Mouse (Mus musculus) left cerebral cortex, postnatal 25 days (tissue): ENCODE results near the gene Phtf1. TPM values are rescaled to one million over a fixed set of nuclear protein-coding genes. Genes with fewer than 3 reads are reported as not detected.
A peak's percentile ranks its signal among the peaks of the same experiment; 100 is the strongest.

Experiments used
- DNase-seq, 2 experiments: peaks; one replicate each; pipeline ENCODE4 v3.0.0; 2022; ENCODE audit warnings: low spot score in 2 of 2, mixed read lengths in 1 of 2
- intact Hi-C: fragments of 180-260 bp; cut with DNase I; formaldehyde crosslinking; loops from one replicate; pipeline ENCODE4 v1.15.1; 2025
- total RNA-seq, 2 experiments: library from RNA; stranded (reverse); gene quantifications; 2 replicates each; pipeline ENCODE4 v1.2.3; 2021

Phtf1 gene
- 10 to 100 TPM; 46.7 to 50.6 TPM for total RNA-seq

DNA sequence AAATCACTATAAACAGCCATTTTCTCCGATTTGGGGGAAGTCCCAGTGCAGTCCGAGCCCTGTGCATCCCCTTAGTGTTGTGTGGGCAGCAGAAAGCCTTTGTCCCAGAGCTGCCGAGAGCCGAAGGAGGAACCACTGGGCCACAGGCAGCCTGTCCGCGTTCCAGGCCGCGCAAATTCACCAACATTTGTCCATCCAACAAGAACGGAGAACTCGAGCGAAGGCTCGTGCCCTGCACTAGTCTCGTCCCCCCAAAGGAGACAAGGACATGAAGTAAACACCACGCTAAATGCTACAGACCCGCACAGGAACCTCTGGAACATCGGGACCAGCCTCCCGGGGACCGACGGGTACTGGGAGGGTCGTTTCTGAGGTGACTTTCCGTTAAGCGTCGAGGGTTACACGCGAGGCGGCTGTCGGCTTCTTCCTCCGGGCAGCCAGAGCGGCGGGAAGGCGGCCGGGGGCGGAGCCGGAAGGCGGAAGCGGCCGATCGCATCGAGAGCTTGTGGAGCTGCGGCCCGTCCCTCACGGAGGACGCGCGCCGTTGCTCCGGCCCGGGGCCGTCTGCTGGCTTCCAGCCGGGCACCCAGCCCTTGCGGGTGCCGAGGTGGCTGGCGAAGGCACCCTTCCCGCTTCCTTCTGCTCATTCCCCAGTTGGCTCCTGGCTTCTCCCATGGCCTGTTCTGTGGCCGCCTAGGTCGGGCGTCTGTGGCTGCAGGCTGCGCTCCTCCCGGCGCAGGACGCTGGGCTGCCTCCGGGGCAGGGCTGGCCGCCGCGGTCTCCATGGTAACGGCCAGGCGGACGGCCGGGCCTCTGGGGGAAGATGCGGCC is at the start of gene Phtf1:
Gene Phtf1 (plus strand): TSS at position 250 of the 831 bp plus-strand sequence.
- DNase-seq, result peak; percentile 88
- intact Hi-C loops, result loop anchor here (1.0 kb wide), 1 partner anchor 54 kb away; the partner anchor contains the start of gene Rsbn1

DNA sequence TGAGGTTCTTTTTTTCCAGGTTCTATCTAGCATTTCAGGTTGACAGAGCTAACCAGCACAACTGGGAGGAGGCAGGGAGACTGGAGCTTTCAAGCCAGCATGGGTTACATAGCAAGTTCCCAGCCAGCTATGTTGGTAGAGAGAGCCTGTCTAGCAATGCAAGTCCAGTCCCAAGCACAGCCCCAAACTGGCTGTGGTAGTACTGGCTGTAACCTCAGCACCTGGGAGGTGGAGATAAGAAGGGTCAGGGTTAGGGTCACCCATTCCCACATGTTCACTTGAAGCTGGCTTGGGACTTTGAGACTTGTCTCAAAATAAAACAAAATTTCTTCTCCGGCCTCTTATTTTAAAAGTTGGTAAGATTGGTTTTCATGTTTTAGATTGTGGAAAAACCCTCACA is 47.8 kb upstream of the Phtf1 start:
- DNase-seq, result no peak
- intact Hi-C loops, result no loop called here

DNA sequence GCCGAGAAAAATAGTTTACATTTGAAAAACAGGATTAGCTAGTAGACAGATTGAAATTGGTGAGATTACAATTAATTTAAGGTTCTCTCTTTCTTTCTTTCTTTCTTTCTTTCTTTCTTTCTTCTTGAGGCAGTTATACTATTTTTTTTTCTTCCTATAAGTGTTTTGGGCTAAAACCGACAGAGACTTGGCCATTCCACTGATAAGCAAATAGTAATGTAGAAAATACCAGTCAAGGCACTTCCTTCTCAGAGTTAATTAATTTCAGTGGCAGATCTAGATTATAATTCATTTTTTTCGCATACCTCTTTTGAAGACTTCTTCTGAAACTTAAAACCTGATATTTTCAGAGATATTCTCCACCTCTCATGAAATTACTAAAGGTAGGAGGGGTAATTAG is 42.6 kb upstream of the Phtf1 start:
- intact Hi-C loops, result no loop called here
- DNase-seq, result no peak

DNA sequence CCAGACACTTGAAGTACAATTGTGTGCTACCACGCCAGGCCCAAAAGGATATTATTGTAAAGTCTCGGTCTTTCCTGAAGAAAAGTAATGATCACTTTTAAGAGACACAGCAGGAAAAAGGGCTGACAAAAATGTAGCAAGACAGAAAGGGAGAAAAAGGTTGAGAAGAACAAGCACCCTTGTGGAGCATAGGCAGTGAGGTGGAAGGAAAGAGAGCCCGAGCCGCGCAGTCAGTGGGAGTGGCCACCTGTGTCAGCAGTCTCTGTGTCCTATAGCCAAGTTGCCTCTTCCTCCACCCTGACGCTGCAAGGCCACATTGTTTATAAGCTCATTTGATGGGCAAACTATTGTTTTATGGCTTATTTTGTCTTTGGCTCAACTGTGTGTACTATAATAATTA is 40.4 kb upstream of the Phtf1 start:
- peak in 1 of 2 experiments; percentile 19 for DNase-seq
- intact Hi-C loops, result no loop called here

DNA sequence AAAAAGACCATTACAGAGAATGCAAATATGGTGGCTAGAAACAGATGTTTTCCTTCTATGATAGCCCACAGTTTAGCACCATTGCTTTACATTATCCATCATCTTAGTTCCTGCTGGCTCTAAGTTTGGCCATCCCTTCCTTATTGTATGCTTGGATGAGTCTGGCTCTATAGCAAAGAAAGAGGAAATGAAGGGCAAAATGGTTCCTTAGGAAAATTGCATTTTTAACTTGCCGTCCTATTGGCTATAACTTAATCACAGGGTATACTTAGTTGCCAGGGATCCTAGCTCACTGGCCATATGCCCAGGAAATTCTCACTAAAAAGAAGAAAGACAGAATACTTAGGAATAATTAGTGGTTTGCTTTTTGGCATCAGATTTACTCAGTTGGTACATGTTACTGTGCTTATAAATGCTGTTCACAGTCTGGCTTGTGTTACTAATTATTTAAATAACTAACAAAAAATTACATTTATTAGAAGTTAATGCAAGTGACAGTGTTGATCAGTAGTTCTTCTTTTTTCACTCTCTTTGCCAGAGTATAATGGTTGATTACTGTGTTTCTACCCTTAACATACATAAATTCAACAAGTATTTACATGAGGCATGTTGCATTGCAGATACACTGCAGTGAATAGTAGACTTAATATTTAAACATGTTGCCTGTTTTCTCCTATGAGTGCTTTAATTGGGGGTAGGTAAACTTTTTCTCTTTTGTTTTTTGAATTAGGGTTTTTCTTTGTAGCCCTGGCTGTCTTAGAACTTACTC is 22.9 kb upstream of the Phtf1 start:
- DNase-seq, result peak; percentile 30 to 74
- intact Hi-C loops, result no loop called here

DNA sequence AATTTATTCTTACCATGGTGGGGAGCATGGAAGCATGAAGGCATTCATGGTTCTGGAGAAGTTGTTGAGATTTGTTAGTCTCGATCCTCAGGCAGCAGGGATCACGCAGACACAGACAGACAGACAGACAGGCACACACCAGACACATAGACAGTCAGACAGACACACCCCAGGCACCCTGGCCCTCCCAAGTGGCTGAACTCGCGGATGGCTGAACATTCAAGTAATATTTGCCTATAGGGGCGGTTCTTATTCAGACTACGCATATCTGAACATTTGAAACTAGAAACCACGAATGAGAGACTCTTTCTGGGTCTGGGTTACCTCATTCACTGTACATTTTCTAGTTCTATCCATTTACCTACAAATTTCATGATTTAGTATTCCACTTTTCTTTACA is 19.2 kb upstream of the Phtf1 start:
- intact Hi-C loops, result no loop called here
- no peak for DNase-seq

DNA sequence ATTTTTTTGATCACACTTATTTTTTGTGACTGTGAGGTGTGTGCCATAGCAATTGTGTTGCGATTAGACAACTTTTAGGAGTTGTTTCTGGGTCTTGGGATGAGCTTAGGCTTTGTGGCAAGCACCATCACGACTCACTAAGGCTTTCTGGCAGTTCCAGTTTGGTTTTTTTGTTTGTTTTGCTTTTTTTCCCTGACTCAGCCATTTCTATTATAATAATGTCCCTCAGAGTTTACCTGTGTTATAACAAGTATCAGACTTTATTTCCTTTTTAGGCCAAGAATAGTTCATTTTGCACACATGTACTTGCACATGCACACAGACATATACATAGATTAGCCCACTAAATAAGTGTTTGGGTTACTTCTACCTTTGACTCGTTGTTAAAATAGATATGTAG is 7.3 kb upstream of the Phtf1 start:
- DNase-seq, result no peak
- intact Hi-C loops, result no loop called here

DNA sequence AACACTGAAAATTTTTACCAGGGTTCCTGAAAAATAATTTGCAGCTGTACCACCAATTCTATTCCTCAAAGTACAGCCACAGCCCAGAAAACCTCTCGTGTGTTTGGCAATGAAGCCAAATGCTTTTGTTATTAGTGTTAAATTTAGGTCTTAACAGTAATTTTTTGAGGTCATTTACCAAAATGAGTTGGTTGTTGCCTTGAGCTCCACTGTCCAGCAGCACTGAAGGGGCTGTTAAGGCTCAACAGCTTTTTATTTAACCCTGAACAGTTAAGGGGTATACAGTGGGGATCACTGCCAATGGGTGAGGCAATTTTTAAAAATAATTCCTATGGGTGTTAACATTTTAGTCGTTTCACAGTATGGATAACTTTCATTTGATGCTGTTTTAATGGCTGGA is 679 bp upstream of the Phtf1 start:
- intact Hi-C loops, result no loop called here
- DNase-seq, result no peak

DNA sequence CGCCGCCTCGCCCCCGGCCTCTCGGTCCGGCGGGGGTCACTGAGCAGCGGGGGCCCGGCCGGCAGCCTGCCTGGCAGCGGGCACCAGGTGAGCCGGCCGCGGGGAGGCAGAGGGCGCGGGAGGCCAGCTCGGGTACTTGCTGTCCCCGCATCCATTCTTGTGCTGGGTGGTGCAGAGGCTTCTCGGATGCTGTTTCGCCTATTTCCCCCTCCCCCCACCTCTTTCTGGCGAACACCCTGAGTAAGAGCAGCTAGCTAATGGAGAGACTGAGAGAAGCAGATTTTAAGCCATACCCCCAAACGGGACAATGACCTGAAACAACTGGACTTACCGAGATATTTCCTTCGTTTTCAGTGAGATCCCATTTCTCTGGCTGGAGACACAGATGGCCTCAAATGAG is 791 bp downstream of the Phtf1 start:
- peak in 1 of 2 experiments; percentile 74 for DNase-seq
- intact Hi-C loops, result loop anchor here (1.0 kb wide), 1 partner anchor 54 kb away; the partner anchor contains the start of gene Rsbn1

DNA sequence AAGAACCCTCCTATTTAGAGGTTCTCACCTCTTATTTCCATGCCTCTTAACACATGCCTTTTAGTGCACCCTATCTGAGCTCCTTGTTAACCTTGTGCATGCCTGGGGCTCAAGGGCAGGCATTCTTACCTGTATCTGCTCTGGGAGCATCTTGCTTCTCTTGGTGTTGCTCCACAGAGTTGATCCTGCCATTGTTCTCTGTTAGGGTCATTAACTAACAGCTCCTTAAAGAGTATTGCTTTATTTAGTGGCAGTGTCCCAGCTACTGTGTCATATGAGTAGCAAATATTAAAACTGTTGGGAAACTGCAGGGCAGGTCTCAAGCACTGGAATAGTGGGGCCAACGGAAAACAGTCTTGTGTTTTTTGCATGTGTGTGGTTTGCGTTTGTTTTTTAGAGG is 3.2 kb downstream of the Phtf1 start:
- DNase-seq, result no peak
- intact Hi-C loops, result no loop called here

DNA sequence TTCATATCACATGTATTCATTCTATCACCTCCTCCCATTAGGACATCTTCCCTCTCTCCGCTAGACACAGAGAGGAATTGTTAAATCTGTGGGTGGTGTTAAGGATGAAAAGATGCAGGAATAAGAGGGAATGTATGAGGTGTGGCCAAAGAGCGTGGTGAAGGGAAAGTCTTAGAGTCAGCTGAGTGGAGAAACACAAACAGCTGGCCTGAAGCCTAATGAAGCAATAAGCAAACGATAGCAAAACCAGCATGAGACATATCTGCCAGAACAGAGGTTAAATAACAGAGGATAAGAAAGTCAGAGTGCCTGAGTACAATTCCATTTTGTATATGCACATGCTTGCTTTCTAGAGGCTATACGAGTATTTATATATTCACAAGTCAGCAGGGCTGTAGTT is 16.6 kb downstream of the Phtf1 start:
- intact Hi-C loops, result no loop called here
- DNase-seq, result no peak

DNA sequence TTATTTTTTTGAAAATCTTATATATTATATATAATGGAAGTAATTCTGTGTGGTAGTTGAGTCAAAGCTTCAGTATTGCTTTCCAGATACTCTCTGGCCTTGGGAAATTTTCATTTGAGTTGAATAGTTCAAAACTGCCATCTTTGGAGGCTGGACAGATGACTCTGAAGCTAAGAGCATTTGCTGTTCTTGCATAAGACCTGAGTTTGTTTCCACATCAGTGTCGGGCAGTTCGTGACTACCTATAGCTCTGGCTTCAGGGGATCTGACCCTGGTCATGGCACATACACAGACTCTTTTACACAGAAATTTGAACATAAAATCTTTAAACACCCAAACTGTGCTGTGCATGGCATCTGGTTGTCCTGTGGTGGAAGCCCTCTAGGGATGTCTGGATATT is 17.3 kb downstream of the Phtf1 start:
- no peak for DNase-seq
- intact Hi-C loops, result no loop called here

DNA sequence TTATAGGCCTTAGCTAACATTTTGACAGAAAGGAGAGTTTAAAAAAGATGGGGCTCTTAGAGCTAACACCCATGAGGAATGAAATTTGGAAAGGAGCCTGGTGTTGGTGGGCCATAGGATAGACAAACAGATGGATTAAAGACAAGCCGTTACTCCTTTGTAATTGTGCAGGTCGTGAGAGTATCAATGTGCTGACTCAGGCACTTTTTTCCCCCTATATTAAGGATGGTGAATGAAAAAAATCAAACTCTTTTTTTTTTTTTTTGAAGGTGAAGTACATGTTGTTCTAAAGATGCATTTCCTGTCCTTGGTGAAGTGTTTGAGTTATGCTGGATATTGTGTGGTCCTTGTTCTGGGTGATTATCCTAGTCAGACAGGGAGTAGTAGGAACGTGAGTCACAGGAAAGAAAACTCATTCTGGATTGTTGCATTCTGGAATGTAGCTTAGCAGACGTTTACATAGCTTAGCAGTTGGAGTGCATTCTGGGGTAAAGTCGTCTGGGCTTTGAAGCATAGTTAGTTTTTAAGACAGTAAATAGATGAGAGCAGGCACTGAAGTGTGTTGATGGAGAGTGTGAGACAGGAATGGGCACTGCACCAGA is 20.0 kb downstream of the Phtf1 start:
- intact Hi-C loops, result no loop called here
- DNase-seq, result no peak

DNA sequence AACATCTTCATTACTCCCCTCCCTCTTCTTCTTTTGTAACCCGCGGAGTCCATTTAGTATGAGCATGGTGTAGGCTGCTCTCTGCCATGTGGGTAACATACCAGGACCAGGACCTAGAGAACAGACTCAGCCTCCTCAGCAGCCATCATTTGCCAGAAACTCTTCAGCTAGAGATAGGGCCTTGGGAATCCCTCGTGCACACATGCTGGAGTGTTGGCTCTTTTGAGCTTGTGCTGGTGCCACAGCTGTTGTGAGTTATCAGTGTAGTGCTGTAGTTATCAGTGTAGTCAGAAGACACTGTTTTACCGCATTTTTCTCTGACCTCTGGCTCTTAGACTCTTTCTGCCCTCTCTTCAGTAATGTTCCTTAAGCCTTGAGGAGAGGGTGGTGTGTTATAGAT is 21.4 kb downstream of the Phtf1 start:
- no peak for DNase-seq
- intact Hi-C loops, result no loop called here

DNA sequence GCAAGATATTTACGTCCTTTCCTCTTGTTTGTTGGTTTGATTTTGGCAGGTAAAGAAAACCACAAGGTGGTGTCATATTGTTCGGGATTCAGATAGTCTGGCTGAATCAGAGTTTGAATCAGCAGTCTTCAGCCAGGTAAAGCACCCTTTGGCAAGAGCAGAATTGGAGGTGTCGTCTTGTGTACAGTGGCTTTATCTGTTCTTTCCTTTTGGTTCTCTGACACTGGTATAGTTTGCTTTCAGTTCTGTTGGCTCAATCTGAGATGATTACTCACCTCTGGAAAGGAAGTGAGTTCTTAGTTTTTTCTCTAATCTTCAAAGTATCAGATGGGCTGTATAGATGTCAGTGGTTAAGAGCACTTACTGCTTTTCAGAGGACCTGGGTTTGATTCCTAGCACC is 23.4 kb downstream of the Phtf1 start:
- DNase-seq, result no peak
- intact Hi-C loops, result no loop called here

DNA sequence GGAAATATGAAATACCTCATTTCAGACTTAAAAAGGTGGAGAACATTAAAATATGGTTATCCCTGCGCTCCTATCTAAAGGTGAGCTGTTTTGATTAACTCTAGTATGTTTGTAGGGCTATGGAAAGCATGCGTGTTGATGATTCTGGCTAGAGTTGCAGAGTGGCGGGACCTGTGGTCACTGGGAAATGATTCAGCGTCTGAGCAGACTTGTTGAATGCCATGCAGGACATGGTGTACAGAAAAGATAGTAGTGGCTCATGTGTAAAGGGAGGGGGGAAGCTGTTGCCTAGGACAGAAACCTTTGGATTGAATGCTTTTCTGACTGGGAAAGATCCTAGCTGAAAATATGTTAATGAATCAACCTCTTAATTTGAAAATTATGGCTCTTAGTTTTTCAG is 30.8 kb downstream of the Phtf1 start:
- intact Hi-C loops, result no loop called here
- DNase-seq, result no peak

DNA sequence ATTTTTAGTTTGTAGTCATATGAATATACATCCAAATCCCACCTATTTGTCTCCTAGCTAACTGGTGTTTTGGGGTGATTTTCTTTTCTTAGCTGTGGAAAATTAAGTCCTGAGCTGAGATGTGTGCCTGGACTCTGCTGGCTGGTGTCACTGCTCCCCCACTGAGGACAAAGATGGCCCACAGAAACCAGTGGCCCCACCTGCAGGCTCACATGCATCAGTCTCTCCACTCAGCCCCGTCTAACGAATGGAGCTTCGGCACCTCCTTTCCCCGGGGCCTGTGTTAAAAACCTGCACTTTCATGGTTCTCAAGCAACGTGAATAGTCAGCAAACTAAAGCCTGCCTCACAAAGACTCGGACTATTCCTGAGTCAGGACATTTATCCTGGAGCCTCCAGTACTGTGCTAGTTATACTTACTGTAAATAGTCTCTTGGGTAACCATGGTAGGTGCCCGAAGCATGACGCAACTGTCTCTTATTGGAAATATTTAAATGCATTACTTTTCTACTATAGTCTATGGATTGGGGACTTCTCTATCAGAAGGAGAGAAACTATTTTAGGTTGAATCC is 39.1 kb downstream of the Phtf1 start:
- DNase-seq, result no peak
- intact Hi-C loops, result no loop called here

DNA sequence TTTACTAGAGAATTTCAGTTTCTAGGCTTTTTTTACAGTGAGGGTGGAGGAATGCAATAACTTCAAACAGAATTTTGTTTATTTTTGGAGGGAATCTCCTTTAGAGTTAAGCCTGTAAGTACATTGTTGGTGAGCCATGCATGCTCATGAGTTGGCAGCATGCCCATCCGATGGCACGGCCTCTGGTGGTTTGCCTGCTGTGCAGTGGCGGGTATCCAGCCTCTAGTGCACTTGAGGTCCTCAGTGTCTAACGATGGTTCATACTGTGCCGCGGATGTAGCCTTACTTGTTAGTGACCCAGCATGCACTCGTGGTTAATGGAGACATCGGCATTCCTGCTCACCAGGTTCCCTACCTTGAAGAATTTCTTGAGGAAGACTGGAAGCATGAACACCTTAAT is 39.6 kb downstream of the Phtf1 start:
- DNase-seq, result peak in 1 of 2 experiments; percentile 44
- intact Hi-C loops, result no loop called here

DNA sequence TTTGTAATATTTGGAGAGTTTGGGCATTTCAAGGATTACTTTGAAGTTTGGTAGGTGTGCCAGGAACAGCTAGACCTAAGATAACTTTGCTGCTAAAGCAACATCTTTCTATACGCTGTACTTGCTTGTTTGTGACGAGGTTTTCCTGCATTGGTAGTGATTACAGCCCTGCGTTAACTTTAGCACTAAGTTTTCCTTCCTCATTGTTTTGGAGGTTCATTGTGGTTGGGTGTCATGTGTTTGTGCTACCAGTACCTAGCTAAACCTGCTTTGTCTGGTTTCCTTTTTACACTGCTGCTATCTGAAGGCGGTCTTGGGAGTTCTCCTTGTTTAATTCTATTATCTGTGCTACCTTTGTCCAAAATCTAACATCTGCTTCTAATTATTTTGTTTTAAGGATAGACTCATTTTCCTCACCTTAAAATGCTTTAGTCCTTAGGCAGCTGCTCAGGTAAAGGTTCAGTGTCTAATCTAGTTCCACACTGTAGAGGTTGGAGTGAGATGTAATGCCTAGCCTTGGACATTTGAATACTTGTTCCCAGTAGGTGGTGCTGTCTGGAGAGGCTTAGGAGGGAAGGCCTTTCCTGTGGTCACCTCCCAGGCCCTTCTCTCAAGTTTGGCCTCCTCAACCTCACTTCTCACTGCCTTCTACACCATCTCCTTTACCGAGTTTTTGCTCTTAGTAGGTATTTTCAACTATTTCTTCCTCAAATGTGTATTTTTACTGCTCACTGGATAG is 42.2 kb downstream of the Phtf1 start:
- no peak for DNase-seq
- intact Hi-C loops, result no loop called here

DNA sequence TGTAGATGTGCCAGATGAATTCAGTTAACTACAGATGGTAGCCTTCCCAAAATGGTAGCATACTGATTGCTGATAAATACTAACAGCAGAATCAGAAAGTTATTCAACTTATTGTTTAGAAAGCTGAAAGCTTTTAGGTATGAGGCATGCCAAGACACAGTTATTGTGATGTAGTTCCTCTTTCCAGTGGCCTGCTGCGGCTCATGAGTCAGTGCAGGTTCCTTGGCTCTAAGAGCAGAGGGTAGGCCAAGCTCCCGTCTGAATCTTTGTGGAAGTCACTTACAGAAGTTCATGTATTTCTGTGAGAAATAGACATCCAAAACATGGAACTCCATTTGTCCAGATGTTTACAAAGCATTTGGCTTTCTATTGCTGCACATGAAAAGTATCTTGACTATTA is 44.1 kb downstream of the Phtf1 start:
- DNase-seq, result no peak
- intact Hi-C loops, result no loop called here
